Mouse (Mus musculus) retina, embryonic 14.5 days (tissue): Measurements from ENCODE around the gene Mpc2.

Experiments used
- DNase-seq: peaks from one replicate; pipeline ENCODE4 v3.0.0-alpha.2; 2015; ENCODE audit warnings: low spot score

The Mpc2 gene

GRCm38 (mm10) chr1:165503307-165504024, 43.0 kb downstream of the Mpc2 start:
- peak; percentile 25 for DNase-seq

- DNase-seq: no peak
Measured at GRCm38 (mm10) chr1:165506303-165506702, 45.9 kb downstream of the Mpc2 start.

- DNase-seq: no peak
Measured at GRCm38 (mm10) chr1:165510161-165510560, 49.7 kb downstream of the Mpc2 start.

GRCm38 (mm10) chr1:165520716-165521115, 60.3 kb downstream of the Mpc2 start:
- DNase-seq: no peak
